Mouse (Mus musculus) brain, embryonic 14.5 days (tissue): ENCODE measurements around the gene Pcgf1.

Experiments
- CTCF ChIP-seq: fragments of 200-500 bp; IDR thresholded peaks from 2 replicates; pipeline ENCODE4 v1.5.1; 2012; ENCODE audit warnings: inconsistent platforms, mild to moderate bottlenecking, moderate library complexity, borderline replicate concordance; ENCODE audit not compliant: insufficient read depth, insufficient read length; ENCODE audit errors: extremely low read depth
- POLR2A ChIP-seq: fragments of 200-500 bp; IDR thresholded peaks from 2 replicates; pipeline ENCODE4 v1.6.1; 2012; ENCODE audit warnings: mild to moderate bottlenecking, inconsistent platforms, borderline replicate concordance; ENCODE audit not compliant: poor library complexity, insufficient read depth, insufficient read length, severe bottlenecking; ENCODE audit errors: extremely low read depth

GRCm38 (mm10) chr6:83049367-83049766, 28.3 kb upstream of the Pcgf1 start:
- TF ChIP-seq CTCF (no peak), POLR2A (no peak)
